Mouse (Mus musculus) kidney, adult 2 months (tissue): ENCODE data around the gene Caln1. TPM values are rescaled to one million over a fixed set of nuclear protein-coding genes. Genes with fewer than 3 reads are reported as not detected.

Experiments used
- DNase-seq: peaks from one replicate; pipeline ENCODE4 v3.0.0; 2021
- H3K27ac ChIP-seq: fragments of 200-500 bp; 2 replicates; pipeline ENCODE4 v1.5.1; 2012; ENCODE audit warnings: low read depth, low read length, control low read depth, inconsistent platforms; ENCODE audit not compliant: insufficient read depth
- H3K27me3 ChIP-seq: fragments of 200-500 bp; replicated peaks from 2 replicates; pipeline ENCODE4 v1.6.1; 2012; ENCODE audit warnings: mild to moderate bottlenecking, moderate library complexity, low read length, inconsistent platforms; ENCODE audit not compliant: control insufficient read depth, insufficient read depth
- H3K36me3 ChIP-seq: fragments of 200-500 bp; 2 replicates; pipeline ENCODE4 v1.6.1; 2012; ENCODE audit warnings: mild to moderate bottlenecking, moderate library complexity, low read length, inconsistent platforms; ENCODE audit not compliant: control insufficient read depth, insufficient read depth
- H3K4me1 ChIP-seq: fragments of 200-500 bp; 2 replicates; pipeline ENCODE4 v1.6.1; 2011; ENCODE audit warnings: low read length; ENCODE audit not compliant: control insufficient read depth, insufficient read depth
- H3K4me3 ChIP-seq: fragments of 200-500 bp; 2 replicates; pipeline ENCODE4 v1.5.1; 2011; ENCODE audit warnings: mild to moderate bottlenecking, low read depth, low read length, control low read depth; ENCODE audit not compliant: insufficient read depth
- CTCF ChIP-seq: fragments of 200-500 bp; conservative IDR thresholded peaks from 2 replicates; pipeline ENCODE4 v1.5.1; 2011; ENCODE audit warnings: low read depth, mild to moderate bottlenecking, control low read depth, low read length, moderate library complexity, mixed read lengths; ENCODE audit not compliant: insufficient read depth, insufficient read length
- POLR2A ChIP-seq: fragments of 200-500 bp; IDR thresholded peaks from one replicate; pipeline ENCODE4 v1.6.1; 2011; ENCODE audit warnings: low read depth, low read length, control low read depth
- WGBS: fragments of 180-500 bp; shearing (Covaris S2); methylation state at CpG from one replicate; pipeline ENCODE4 v1.1.7; 2018; 5-methylcytosine and 5-hydroxymethylcytosine counted together
- polyA plus RNA-seq: library from polyadenylated mRNA; depleted of rRNA; stranded (reverse); fragments of >200 nt; gene quantifications from 2 replicates; pipeline ENCODE4 v1.2.3, GENCODE M21; 2012

The Caln1 gene
- polyA plus RNA-seq, 1 experiment: 0.02 TPM

DNA sequence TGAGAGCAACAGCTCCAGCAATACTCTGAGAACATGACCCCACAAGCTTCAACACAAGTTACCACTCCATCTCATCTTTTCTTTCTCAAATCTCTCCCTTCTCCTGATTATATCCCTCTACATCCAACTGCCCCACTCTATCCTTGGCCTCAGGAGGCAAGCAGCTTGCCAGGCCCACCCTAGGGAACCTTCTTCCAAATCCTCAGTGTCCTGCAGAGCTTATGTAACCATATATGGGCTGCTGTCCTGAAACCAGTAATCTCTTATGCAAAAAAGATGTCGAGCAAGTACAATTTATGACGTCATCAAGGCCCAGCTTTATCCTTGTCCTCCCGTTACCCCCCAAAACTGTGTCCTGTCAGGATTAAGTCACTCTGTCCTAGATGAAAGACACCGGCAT, 333.1 kb downstream of the Caln1 start:
- Histone ChIP-seq H3K27me3 (no peaks in the 10 kb centered on the region), H3K4me3 (no peak overlapping the region), H3K27ac (no peak overlapping the region), H3K4me1 (no peaks in the 10 kb centered on the region), H3K36me3 (no peaks in the 10 kb centered on the region)
- no peak for TF ChIP-seq POLR2A
- TF ChIP-seq CTCF: no peak
- WGBS: 61% methylated on average over 4 of the region's 4 CpGs
- no peak for DNase-seq

GRCm38 (mm10) chr5:130704866-130705265, 335.6 kb downstream of the Caln1 start:
- no peaks in the 10 kb centered on the region for H3K36me3 ChIP-seq
- H3K4me3 ChIP-seq: no peak overlapping the region
- no peak for TF ChIP-seq POLR2A
- TF ChIP-seq CTCF: no peak
- DNase-seq: no peak
- H3K27me3 ChIP-seq: no peaks in the 10 kb centered on the region
- H3K4me1 ChIP-seq: no peaks in the 10 kb centered on the region
- WGBS: 87% methylated on average over 4 of the region's 4 CpGs
- H3K27ac ChIP-seq: no peak overlapping the region

DNA sequence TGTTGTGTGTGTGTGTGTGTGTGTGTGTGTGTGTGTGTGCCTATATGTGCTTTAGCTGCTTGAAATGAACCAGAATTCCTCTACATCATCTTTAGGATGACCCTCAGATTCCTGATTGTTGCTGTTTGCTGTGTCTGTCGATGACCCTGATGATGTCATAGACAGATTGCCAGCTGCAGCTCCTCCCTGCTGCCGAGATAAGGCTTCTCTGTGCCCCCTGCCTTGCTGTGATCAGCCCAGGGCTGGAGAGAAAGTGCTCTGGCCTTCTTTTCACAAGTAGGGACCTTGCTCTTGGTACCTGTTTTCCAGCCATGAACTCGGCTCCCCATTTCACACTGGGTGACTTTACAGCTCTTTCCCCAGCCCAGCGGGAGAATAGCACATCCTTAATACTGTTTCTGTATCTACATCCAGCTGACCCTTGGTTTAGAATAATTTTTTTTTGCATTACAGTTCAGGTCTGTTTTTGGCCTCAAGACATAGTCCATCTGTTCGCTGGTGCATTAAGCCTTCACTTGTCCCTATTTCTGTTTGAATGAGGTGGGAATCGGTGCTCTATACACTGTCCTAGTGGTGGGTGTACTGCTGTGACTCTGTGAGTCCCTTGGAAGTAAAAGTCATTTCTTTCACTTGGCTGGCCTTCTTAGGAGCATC, 337.1 kb downstream of the Caln1 start:
- H3K36me3 ChIP-seq: no peaks in the 10 kb centered on the region
- WGBS: 67% methylated on average over 6 of the region's 6 CpGs
- no peak for TF ChIP-seq POLR2A
- TF ChIP-seq CTCF: no peak
- no peaks in the 10 kb centered on the region for H3K4me1 ChIP-seq
- H3K27me3 ChIP-seq: no peaks in the 10 kb centered on the region
- no peak overlapping the region for H3K4me3 ChIP-seq
- DNase-seq: no peak
- H3K27ac ChIP-seq: no peak overlapping the region

DNA sequence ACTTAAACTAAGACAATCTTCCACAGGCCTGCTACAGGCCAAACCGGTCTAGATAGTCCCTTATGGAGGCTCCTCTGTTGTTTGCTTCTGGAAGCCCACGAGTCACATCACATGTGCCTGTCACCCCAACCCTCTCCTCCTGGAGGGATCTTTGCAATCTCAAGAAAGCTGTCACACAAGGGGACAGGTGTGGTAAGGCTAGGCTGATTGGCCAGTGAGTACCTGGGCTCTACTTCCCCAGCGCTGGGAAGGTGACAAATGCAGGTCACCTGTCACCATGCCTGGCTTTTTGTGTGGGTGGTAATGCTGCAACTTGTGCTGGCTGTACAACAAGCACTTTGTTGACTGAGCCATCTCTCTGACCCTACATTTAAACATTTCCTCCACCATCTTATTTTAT, 338.5 kb downstream of the Caln1 start:
- no peak overlapping the region for H3K4me3 ChIP-seq
- 84% methylated on average over 3 of the region's 3 CpGs for WGBS
- TF ChIP-seq POLR2A: no peak
- no peak for DNase-seq
- H3K4me1 ChIP-seq: no peaks in the 10 kb centered on the region
- H3K27me3 ChIP-seq: no peaks in the 10 kb centered on the region
- H3K36me3 ChIP-seq: no peaks in the 10 kb centered on the region
- H3K27ac ChIP-seq: no peak overlapping the region

DNA sequence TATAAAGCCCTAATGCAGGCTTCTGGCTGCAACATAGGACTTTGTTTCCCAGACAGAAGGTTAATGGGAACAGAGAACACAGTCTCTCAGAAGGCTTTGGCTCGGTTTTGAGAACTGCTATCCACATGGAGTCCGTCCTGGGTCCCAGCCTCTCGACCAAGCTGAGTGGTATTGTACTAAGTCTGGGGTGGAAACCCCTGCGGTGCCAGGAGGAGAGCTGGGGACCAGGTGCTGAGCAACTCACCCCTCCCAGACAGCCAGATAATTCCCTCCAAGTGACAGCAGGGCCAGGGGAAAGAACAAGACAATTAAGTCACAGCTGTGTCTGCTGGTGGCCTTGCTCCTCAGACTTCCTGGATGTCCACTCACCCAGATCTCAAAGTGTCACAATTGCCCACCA, 339.4 kb downstream of the Caln1 start:
- TF ChIP-seq CTCF: no peak
- no peak for TF ChIP-seq POLR2A
- H3K27ac ChIP-seq: no peak overlapping the region
- H3K36me3 ChIP-seq: no peaks in the 10 kb centered on the region
- H3K4me3 ChIP-seq: no peak overlapping the region
- no peaks in the 10 kb centered on the region for H3K4me1 ChIP-seq
- no peak for DNase-seq
- no peaks in the 10 kb centered on the region for H3K27me3 ChIP-seq
- 76% methylated on average over 4 of the region's 4 CpGs for WGBS

DNA sequence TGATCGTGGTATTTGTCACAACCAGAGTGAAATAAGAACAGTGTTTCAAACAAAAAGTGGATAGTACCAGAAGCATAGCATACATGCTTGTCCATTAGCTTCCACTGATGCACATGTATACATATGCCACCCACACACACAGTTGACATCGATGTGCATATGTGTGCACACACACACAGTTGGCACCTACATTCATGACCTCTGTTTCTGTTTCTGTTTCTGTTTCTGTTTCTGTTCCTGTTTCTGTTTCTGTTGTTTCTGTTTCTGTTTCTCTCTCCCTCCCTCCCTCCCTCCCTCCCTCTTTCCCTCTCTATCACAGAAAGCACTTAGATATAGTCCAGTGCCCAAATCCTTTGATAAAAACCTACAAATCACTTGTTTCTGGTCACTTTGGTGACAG, 342.4 kb downstream of the Caln1 start:
- 90% methylated on average over 2 of the region's 2 CpGs for WGBS

DNA sequence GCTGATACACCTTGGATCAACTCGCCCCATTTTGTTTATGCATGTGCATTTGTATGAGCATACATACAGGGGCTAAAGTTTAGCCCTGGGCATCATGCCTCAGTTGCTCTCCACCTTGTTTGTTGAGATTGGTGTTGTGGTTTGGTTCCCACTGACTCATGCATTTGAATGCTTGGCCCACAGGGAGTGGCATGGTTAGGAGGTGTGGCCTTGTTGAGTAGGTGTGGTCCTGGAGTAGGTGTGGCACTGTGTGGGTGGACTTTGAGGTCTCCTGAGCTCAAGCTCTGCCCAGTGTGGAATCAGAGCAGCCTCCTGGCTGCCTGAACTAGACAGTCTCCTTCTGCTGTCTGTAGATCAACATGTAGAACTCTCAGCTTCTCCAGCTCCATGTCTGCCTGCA, 343.0 kb downstream of the Caln1 start:
- TF ChIP-seq POLR2A (no peak), CTCF (no peak)
- H3K4me3 ChIP-seq: no peak overlapping the region
- no peaks in the 10 kb centered on the region for H3K27me3 ChIP-seq
- no peaks in the 10 kb centered on the region for H3K36me3 ChIP-seq
- H3K4me1 ChIP-seq: no peaks in the 10 kb centered on the region
- DNase-seq: no peak
- WGBS: 79% methylated on average over 1 of the region's 1 CpGs
- no peak overlapping the region for H3K27ac ChIP-seq

More for the DNA sequence above, 342.4 kb downstream of the Caln1 start:
- Histone ChIP-seq H3K27me3 (no peaks in the 10 kb centered on the region), H3K36me3 (no peaks in the 10 kb centered on the region), H3K4me3 (no peak overlapping the region), H3K4me1 (no peaks in the 10 kb centered on the region), H3K27ac (no peak overlapping the region)
- DNase-seq: no peak
- TF ChIP-seq POLR2A (no peak), CTCF (no peak)
